Mouse (Mus musculus): Measurements from ENCODE around the gene Ntn4.

- TF ChIP-seq CTCF (conservative IDR thresholded peaks at IDR 0.05 in 1 of 2, IDR thresholded peaks at IDR 0.05 in 1 of 2; ENCODE audit: low read depth in 2 of 2, low read length in 2 of 2), result no peak
- no peak for TF ChIP-seq EP300 (IDR thresholded peaks at IDR 0.05; ENCODE audit: low read length)
- no peak for TF ChIP-seq ZC3H11A (IDR thresholded peaks at IDR 0.05; ENCODE audit: low read depth, low read length)
- TF ChIP-seq MAFK (IDR thresholded peaks at IDR 0.05; ENCODE audit: insufficient replicate concordance, low read length), result no peak
- no peak for TF ChIP-seq RAD21 (IDR thresholded peaks at IDR 0.05; ENCODE audit: low read depth, low read length)
- TF ChIP-seq TCF12 (IDR thresholded peaks at IDR 0.05; ENCODE audit: low read depth, low read length), result no peak
- TF ChIP-seq POLR2A (IDR thresholded peaks at IDR 0.05; ENCODE audit: low read depth, low read length), result no peak
- no peak for TF ChIP-seq SMC3 (IDR thresholded peaks at IDR 0.05; ENCODE audit: low read depth, low read length)
- TF ChIP-seq JUN (IDR thresholded peaks at IDR 0.05; ENCODE audit: insufficient read depth, low read depth, low read length), result no peak
- no peak for TF ChIP-seq ZNF384 (IDR thresholded peaks at IDR 0.05; ENCODE audit: low read depth, low read length)
- TF ChIP-seq MYC (IDR thresholded peaks at IDR 0.05; ENCODE audit: low read depth, low read length), result no peak
- TF ChIP-seq ZMIZ1 (IDR thresholded peaks at IDR 0.05; ENCODE audit: low read depth, low read length), result no peak
Measured at GRCm38 (mm10) chr10:93640521-93640952, at the start of gene Ntn4.

Data from CH12.LX (cell line).